Mouse (Mus musculus) hindbrain, embryonic 13.5 days (tissue): ENCODE results near the gene Wnt9a. TPM values are rescaled to one million over a fixed set of nuclear protein-coding genes. Genes with fewer than 3 reads are reported as not detected.
A peak's percentile ranks its signal among the peaks of the same experiment; 100 is the strongest.

Experiments used
- ATAC-seq: fragments of 200-750 bp; cut with Nextera tagmentation; 2 replicates; pipeline ENCODE4 v1.8.0; 2017; ENCODE audit warnings: moderate TSS enrichment; ENCODE audit not compliant: low FRiP score
- H3K27ac ChIP-seq: fragments of 300-500 bp; sonication (generic); 2 replicates; pipeline ENCODE4 v1.5.1; 2015; ENCODE audit warnings: inconsistent platforms, mild to moderate bottlenecking, moderate library complexity
- H3K27me3 ChIP-seq: fragments of 300-500 bp; sonication (generic); 2 replicates; pipeline ENCODE4 v1.6.1; 2015; ENCODE audit warnings: mild to moderate bottlenecking, inconsistent platforms
- H3K36me3 ChIP-seq: fragments of 300-500 bp; sonication (generic); 2 replicates; pipeline ENCODE4 v1.6.1; 2015; ENCODE audit warnings: mild to moderate bottlenecking, inconsistent platforms
- H3K4me1 ChIP-seq: fragments of 300-500 bp; sonication (generic); replicated peaks from 2 replicates; pipeline ENCODE4 v1.6.1; 2015; ENCODE audit warnings: inconsistent platforms
- H3K4me2 ChIP-seq: fragments of 300-500 bp; sonication (generic); 2 replicates; pipeline ENCODE4 v1.6.1; 2015; ENCODE audit warnings: inconsistent platforms, mild to moderate bottlenecking, moderate library complexity
- H3K4me3 ChIP-seq: fragments of 300-500 bp; sonication (generic); 2 replicates; pipeline ENCODE4 v1.5.1; 2015; ENCODE audit warnings: mild to moderate bottlenecking, inconsistent platforms
- H3K9ac ChIP-seq: fragments of 300-500 bp; sonication (generic); 2 replicates; pipeline ENCODE4 v1.6.1; 2015; ENCODE audit warnings: mild to moderate bottlenecking, inconsistent platforms
- H3K9me3 ChIP-seq: fragments of 300-500 bp; sonication (generic); 2 replicates; pipeline ENCODE4 v1.6.1; 2016; ENCODE audit warnings: inconsistent platforms
- WGBS: fragments of 180-500 bp; shearing (Covaris S2); methylation state at CpG from one replicate; pipeline ENCODE4 v1.1.7; 2015; 5-methylcytosine and 5-hydroxymethylcytosine counted together
- polyA plus RNA-seq: library from polyadenylated mRNA; unstranded; fragments of >200 nt; fragmentation: Nextera tagmentation; extraction: Ambion mirVana; gene quantifications from 2 replicates; pipeline ENCODE4 v1.2.1, GENCODE M21; 2015

Gene Wnt9a
- 3.6 and 5.0 TPM in 2 replicates for polyA plus RNA-seq

- Histone ChIP-seq H3K4me3 (peak within 1 kb of the TSS; percentile 57), H3K4me1 (peaks cover 52% of the 10 kb centered on the region), H3K9ac (peak within 1 kb of the TSS; percentile 76), H3K27ac (no peak within 1 kb of the TSS), H3K27me3 (peaks cover 86% of the 10 kb centered on the region), H3K9me3 (no peaks in the 10 kb centered on the region), H3K36me3 (no peaks in the 10 kb centered on the region), H3K4me2 (peak within 1 kb of the TSS; percentile 86)
- WGBS, result under 1% methylated on average over 85 of the region's 128 CpGs
- ATAC-seq, result peak; percentile 34; the same call in 1 of the 2 replicates
These were observed at the start of gene Wnt9a for GRCm38 (mm10) chr11:59306461-59307421. TSS of gene Wnt9a (plus strand) at chr11:59306928.

GRCm38 (mm10) chr11:59259647-59260046, 47.1 kb upstream of the Wnt9a start:
- no peak overlapping the region for H3K27ac ChIP-seq
- WGBS, result 88% methylated on average over 7 of the region's 7 CpGs
- H3K27me3 ChIP-seq, result peaks cover 50% of the 10 kb centered on the region
- no peak for ATAC-seq
- no peak overlapping the region for H3K4me2 ChIP-seq
- no peak overlapping the region for H3K9ac ChIP-seq
- H3K4me3 ChIP-seq, result no peak overlapping the region
- no peaks in the 10 kb centered on the region for H3K36me3 ChIP-seq
- H3K4me1 ChIP-seq, result peaks cover 14% of the 10 kb centered on the region
- no peaks in the 10 kb centered on the region for H3K9me3 ChIP-seq

- Histone ChIP-seq H3K4me2 (no peak overlapping the region), H3K4me1 (peaks cover 19% of the 10 kb centered on the region), H3K9me3 (no peaks in the 10 kb centered on the region), H3K36me3 (no peaks in the 10 kb centered on the region), H3K9ac (no peak overlapping the region), H3K27ac (no peak overlapping the region), H3K27me3 (peaks cover 53% of the 10 kb centered on the region), H3K4me3 (no peak overlapping the region)
- ATAC-seq, result no peak
- WGBS, result 92% methylated on average over 10 of the region's 10 CpGs
These were observed 45.8 kb upstream of the Wnt9a start for GRCm38 (mm10) chr11:59260706-59261493.

GRCm38 (mm10) chr11:59262308-59262707, 44.4 kb upstream of the Wnt9a start:
- no peaks in the 10 kb centered on the region for H3K9me3 ChIP-seq
- no peak overlapping the region for H3K9ac ChIP-seq
- no peaks in the 10 kb centered on the region for H3K36me3 ChIP-seq
- no peak overlapping the region for H3K27ac ChIP-seq
- no peak overlapping the region for H3K4me3 ChIP-seq
- no peak overlapping the region for H3K4me2 ChIP-seq
- no peak for ATAC-seq
- H3K27me3 ChIP-seq, result peaks cover 58% of the 10 kb centered on the region
- peaks cover 23% of the 10 kb centered on the region for H3K4me1 ChIP-seq

GRCm38 (mm10) chr11:59263870-59264563, 42.7 kb upstream of the Wnt9a start:
- peak; percentile 92 for ATAC-seq
- Histone ChIP-seq H3K27me3 (peaks cover 67% of the 10 kb centered on the region), H3K27ac (peak overlapping the region; percentile 70), H3K9me3 (no peaks in the 10 kb centered on the region; the same call in 1 of the 2 replicates), H3K9ac (peak overlapping the region; percentile 74), H3K4me1 (peaks cover 23% of the 10 kb centered on the region), H3K4me2 (peak overlapping the region; percentile 78), H3K4me3 (peak overlapping the region; percentile 53), H3K36me3 (no peaks in the 10 kb centered on the region)
- WGBS, result under 1% methylated on average over 56 of the region's 56 CpGs

- peak overlapping the region; percentile 74 for H3K9ac ChIP-seq
- no peaks in the 10 kb centered on the region; the same call in 1 of the 2 replicates for H3K9me3 ChIP-seq
- WGBS, result 0% methylated on average over 8 of the region's 8 CpGs
- H3K27ac ChIP-seq, result peak overlapping the region; percentile 70; the same call in 1 of the 2 replicates
- H3K36me3 ChIP-seq, result no peaks in the 10 kb centered on the region
- peaks cover 23% of the 10 kb centered on the region for H3K4me1 ChIP-seq
- peak overlapping the region; percentile 78 for H3K4me2 ChIP-seq
- peaks cover 67% of the 10 kb centered on the region for H3K27me3 ChIP-seq
- 0 out of 2 replicates have a peak, but pooled peaks have one; percentile 21 for ATAC-seq
- peak overlapping the region; percentile 53 for H3K4me3 ChIP-seq
These were observed 42.1 kb upstream of the Wnt9a start for GRCm38 (mm10) chr11:59264593-59264992.

- Histone ChIP-seq H3K9me3 (no peaks in the 10 kb centered on the region; the same call in 1 of the 2 replicates), H3K9ac (no peak overlapping the region), H3K4me1 (peaks cover 23% of the 10 kb centered on the region), H3K27me3 (peaks cover 61% of the 10 kb centered on the region), H3K36me3 (no peaks in the 10 kb centered on the region), H3K4me2 (no peak overlapping the region; the same call in 1 of the 2 replicates), H3K27ac (no peak overlapping the region), H3K4me3 (no peak overlapping the region)
- WGBS, result 49% methylated on average over 8 of the region's 8 CpGs
- ATAC-seq, result 0 out of 2 replicates have a peak, but pooled peaks have one; percentile 46
These were observed 41.4 kb upstream of the Wnt9a start for GRCm38 (mm10) chr11:59265154-59265813.

- no peak overlapping the region for H3K9ac ChIP-seq
- ATAC-seq, result no peak
- no peaks in the 10 kb centered on the region for H3K36me3 ChIP-seq
- peaks cover 23% of the 10 kb centered on the region for H3K4me1 ChIP-seq
- WGBS, result 24% methylated on average over 6 of the region's 6 CpGs
- H3K4me3 ChIP-seq, result no peak overlapping the region
- H3K27ac ChIP-seq, result no peak overlapping the region
- H3K27me3 ChIP-seq, result peaks cover 46% of the 10 kb centered on the region
- H3K4me2 ChIP-seq, result no peak overlapping the region
- H3K9me3 ChIP-seq, result no peaks in the 10 kb centered on the region; the same call in 1 of the 2 replicates
These were observed 40.0 kb upstream of the Wnt9a start for GRCm38 (mm10) chr11:59266727-59267126.

GRCm38 (mm10) chr11:59274184-59274583, 32.5 kb upstream of the Wnt9a start:
- H3K9ac ChIP-seq, result no peak overlapping the region
- ATAC-seq, result no peak
- H3K36me3 ChIP-seq, result no peaks in the 10 kb centered on the region
- no peaks in the 10 kb centered on the region for H3K4me1 ChIP-seq
- no peaks in the 10 kb centered on the region for H3K9me3 ChIP-seq
- 80% methylated on average over 3 of the region's 3 CpGs for WGBS
- peaks cover 28% of the 10 kb centered on the region for H3K27me3 ChIP-seq
- no peak overlapping the region for H3K4me3 ChIP-seq
- no peak overlapping the region for H3K27ac ChIP-seq
- H3K4me2 ChIP-seq, result no peak overlapping the region

- no peak overlapping the region for H3K4me3 ChIP-seq
- no peak for ATAC-seq
These were observed 29.9 kb upstream of the Wnt9a start for GRCm38 (mm10) chr11:59276877-59277276.

GRCm38 (mm10) chr11:59278047-59278446, 28.7 kb upstream of the Wnt9a start:
- no peaks in the 10 kb centered on the region for H3K4me1 ChIP-seq
- no peak overlapping the region for H3K9ac ChIP-seq
- no peaks in the 10 kb centered on the region for H3K9me3 ChIP-seq
- no peak overlapping the region for H3K4me3 ChIP-seq
- ATAC-seq, result no peak
- no peak overlapping the region for H3K4me2 ChIP-seq
- no peaks in the 10 kb centered on the region for H3K36me3 ChIP-seq
- peaks cover 48% of the 10 kb centered on the region for H3K27me3 ChIP-seq
- H3K27ac ChIP-seq, result no peak overlapping the region
- WGBS, result 80% methylated on average over 4 of the region's 4 CpGs

More at GRCm38 (mm10) chr11:59276877-59277276, 29.9 kb upstream of the Wnt9a start:
- H3K27me3 ChIP-seq, result peaks cover 36% of the 10 kb centered on the region
- H3K9ac ChIP-seq, result no peak overlapping the region
- H3K9me3 ChIP-seq, result no peaks in the 10 kb centered on the region
- no peak overlapping the region for H3K4me2 ChIP-seq
- 66% methylated on average over 2 of the region's 2 CpGs for WGBS
- H3K4me1 ChIP-seq, result no peaks in the 10 kb centered on the region
- no peaks in the 10 kb centered on the region for H3K36me3 ChIP-seq
- no peak overlapping the region for H3K27ac ChIP-seq
